In the genomic region with DNA sequence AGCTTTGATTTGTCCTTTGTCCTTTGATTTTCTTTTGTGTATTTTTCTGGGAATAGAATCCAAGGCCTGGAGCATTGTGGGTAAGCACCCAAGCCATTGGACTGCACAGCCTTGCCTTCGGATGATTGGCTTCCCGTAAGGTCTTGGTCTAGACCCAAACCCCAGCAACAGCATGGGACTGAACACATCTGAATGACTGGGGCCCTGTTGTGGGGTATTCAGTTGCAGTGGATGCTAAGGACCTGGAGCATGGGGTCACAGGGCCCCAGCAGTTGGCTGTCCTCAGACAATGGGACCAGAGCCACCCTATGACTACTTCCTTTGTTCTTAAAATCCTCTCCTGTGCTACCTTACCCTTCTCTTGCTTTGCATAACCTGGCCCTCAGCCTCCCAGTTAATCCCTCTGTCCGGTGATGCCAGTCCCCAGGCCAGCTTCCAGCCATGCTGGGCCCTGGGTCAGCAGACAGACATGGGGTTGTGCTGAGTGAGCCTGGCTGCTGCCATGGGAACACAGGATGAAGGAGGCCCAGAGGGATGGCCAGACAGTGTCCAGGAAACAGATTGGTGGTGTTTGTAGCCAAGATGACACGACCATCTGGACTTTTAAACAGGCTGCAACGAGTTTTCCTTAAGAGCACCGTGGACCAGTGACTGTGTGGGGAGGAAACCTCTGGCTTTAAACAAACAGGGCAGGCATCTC, we compare ENCODE assay signal across 9 mouse cellular contexts. TPM values are rescaled to one million over a fixed set of nuclear protein-coding genes. Genes with fewer than 3 reads are reported as not detected.
DNase-seq lines count a peak whose midpoint lies in the region; ATAC-seq and TF ChIP-seq lines count a peak whose summit lies in the region.
"Had no signal": no experiment of that assay in that cellular context is flagged by ENCODE, and none has a peak within 500 bp of the region (broad histone marks: within the 10 kb centered on the region; RNA-seq: fewer than 3 reads in every experiment).

No protein-coding gene starts in this region.

- H3K4me2 ChIP-seq in intestine, embryonic 16.5 days (ENCODE audit: low read depth, low read length), result no peak overlapping the region

- TF ChIP-seq CTCF in thymus, adult 2 months (IDR thresholded peaks at IDR 0.05; ENCODE audit: borderline replicate concordance, control insufficient read depth, extremely low read depth, insufficient read depth, low read length, poor library complexity), result no peak

- no peaks in the 10 kb centered on the region for H3K9me3 ChIP-seq in intestine, embryonic 16.5 days (ENCODE audit: control insufficient read depth, low read length)
- H3K9me3 ChIP-seq: G1E had no signal

- no peak overlapping the region for H3K4me3 ChIP-seq in intestine, embryonic 16.5 days (ENCODE audit: low read length)
- no peak overlapping the region for H3K4me3 ChIP-seq in thymus, adult 2 months (ENCODE audit: control insufficient read depth, insufficient read depth, low read length)

- DNase-seq in MN1 (ENCODE audit: low spot score), result peak; percentile 68
- peak; percentile 91 for DNase-seq in cerebellum, adult 9-11 months
- DNase-seq in heart, adult 18-20 months, result peak; percentile 63 to 88
- no peak for DNase-seq in right cerebral cortex, postnatal 25 days
- no peak for DNase-seq in thymus, adult 2 months
- DNase-seq in urinary bladder, postnatal 25 days (ENCODE audit: low spot score), result no peak
- no peak for DNase-seq in adipocyte (ENCODE audit: low spot score)

- WGBS in intestine, embryonic 16.5 days, result 60% methylated on average over 6 of the region's 6 CpGs
- 92% methylated on average over 6 of the region's 6 CpGs for WGBS in thymus, adult 2 months

- H3K27ac ChIP-seq in intestine, embryonic 16.5 days (ENCODE audit: low read length), result peak overlapping the region; percentile 26; the same call in 1 of the 2 replicates
- no peak overlapping the region for H3K27ac ChIP-seq in thymus, adult 2 months (ENCODE audit: control insufficient read depth, insufficient read depth, low read length)

- H3K9ac ChIP-seq in intestine, embryonic 16.5 days (ENCODE audit: low read depth, low read length), result 0 out of 2 replicates have a peak overlapping the region, but pooled peaks have one; percentile 5

- 0 out of 2 replicates have a peak, but pooled peaks cover 6% of the 10 kb centered on the region for H3K36me3 ChIP-seq in intestine, embryonic 16.5 days (ENCODE audit: control insufficient read depth, insufficient read depth, low read length)
- H3K36me3 ChIP-seq in thymus, adult 2 months (ENCODE audit: control insufficient read depth, insufficient read depth, low read length), result 0 out of 2 replicates have a peak, but pooled peaks cover 3% of the 10 kb centered on the region

- no peaks in the 10 kb centered on the region for H3K27me3 ChIP-seq in intestine, embryonic 16.5 days (replicated peaks; ENCODE audit: control insufficient read depth, insufficient read depth, low read length)
- no peaks in the 10 kb centered on the region for H3K27me3 ChIP-seq in thymus, adult 2 months (ENCODE audit: control insufficient read depth, insufficient read depth, low read length)

- TF ChIP-seq POLR2A in thymus, adult 2 months (IDR thresholded peaks at IDR 0.05; ENCODE audit: control insufficient read depth, extremely low read depth, insufficient read depth, low read length, poor library complexity), result no peak

- peaks cover 3% of the 10 kb centered on the region; the same call in 1 of the 2 replicates for H3K4me1 ChIP-seq in intestine, embryonic 16.5 days (ENCODE audit: control insufficient read depth, insufficient read depth, low read length)
- H3K4me1 ChIP-seq in thymus, adult 2 months (replicated peaks; ENCODE audit: control insufficient read depth, insufficient read depth, low read length), result 0 out of 2 replicates have a peak, but pooled peaks cover 2% of the 10 kb centered on the region

- peak; percentile 43; the same call in 1 of the 2 replicates for ATAC-seq in intestine, embryonic 16.5 days

RNA-seq across cellular contexts. Expression of gene Apopt1, which starts 11.7 kb away (rescaled TPM):
- total RNA-seq in heart, adult 18-20 months (2021), result 10 to 100 TPM; 33.9 to 36.8 TPM
- 56.2 and 58.2 TPM in 2 replicates for polyA plus RNA-seq in intestine, embryonic 16.5 days (2015; fragmentation: Nextera tagmentation; extraction: Ambion mirVana)
- polyA plus RNA-seq in thymus, adult 2 months (2012; rRNA removed), result 32.3 and 38.8 TPM in 2 replicates

RNA-seq across cellular contexts. Expression of gene Bag5, which starts 11.7 kb away (rescaled TPM):
- total RNA-seq in heart, adult 18-20 months (2021), result 10 to 100 TPM; 19.7 to 26.3 TPM
- polyA plus RNA-seq in intestine, embryonic 16.5 days (2015; fragmentation: Nextera tagmentation; extraction: Ambion mirVana), result 43.0 and 46.2 TPM in 2 replicates
- polyA plus RNA-seq in thymus, adult 2 months (2012; rRNA removed), result 12.8 and 16.6 TPM in 2 replicates

RNA-seq across cellular contexts. Expression of gene Klc1, which starts 33.9 kb away (rescaled TPM):
- total RNA-seq in heart, adult 18-20 months (2021), result 10 to 100 TPM; 77.1 to 83.0 TPM
- polyA plus RNA-seq in intestine, embryonic 16.5 days (2015; fragmentation: Nextera tagmentation; extraction: Ambion mirVana), result 75.7 and 83.4 TPM in 2 replicates
- polyA plus RNA-seq in thymus, adult 2 months (2012; rRNA removed), result 79.5 and 85.0 TPM in 2 replicates

RNA-seq across cellular contexts. Expression of gene Trmt61a, which starts 46.9 kb away (rescaled TPM):
- total RNA-seq in heart, adult 18-20 months (2021), result 1 to 10 TPM; 5.8 to 6.5 TPM
- 11.3 and 12.7 TPM in 2 replicates for polyA plus RNA-seq in intestine, embryonic 16.5 days (2015; fragmentation: Nextera tagmentation; extraction: Ambion mirVana)
- polyA plus RNA-seq in thymus, adult 2 months (2012; rRNA removed), result 40.4 and 47.2 TPM in 2 replicates

RNA-seq across cellular contexts. Expression of gene Ckb, which starts 52.6 kb away (rescaled TPM):
- total RNA-seq in heart, adult 18-20 months (2021), result 10 to 100 TPM; 67.8 to 74.5 TPM
- polyA plus RNA-seq in intestine, embryonic 16.5 days (2015; fragmentation: Nextera tagmentation; extraction: Ambion mirVana), result 927 and 953 TPM in 2 replicates
- 107 and 119 TPM in 2 replicates for polyA plus RNA-seq in thymus, adult 2 months (2012; rRNA removed)
- polyA plus RNA-seq: G1E had no signal

Comparison
In these comparisons a context has a peak if more than half of its experiments do, and no peak if none do; other contexts are left out.
1. DNase-seq: peak in MN1 (single experiment), cerebellum, adult 9-11 months (single experiment) and heart, adult 18-20 months (2 of 2); none in right cerebral cortex, postnatal 25 days (single experiment), thymus, adult 2 months (single experiment), urinary bladder, postnatal 25 days (single experiment) and adipocyte (single experiment).